Mouse (Mus musculus): Measurements from ENCODE around the gene Spdye4c. TPM values are rescaled to one million over a fixed set of nuclear protein-coding genes. Genes with fewer than 3 reads are reported as not detected.

Spdye4c gene
- total and polyA plus RNA-seq, 2 experiments from 2014 or later: not detected

GRCm38 (mm10) chr2:128620578-128620977, 29.6 kb downstream of the Spdye4c start:
- Histone ChIP-seq H3K36me3 (ENCODE audit: insufficient read depth, low read length) (peaks cover 74% of the 10 kb centered on the region), H3K9ac (replicated peaks; ENCODE audit: low read length) (no peak overlapping the region), H3K4me2 (ENCODE audit: low read depth, low read length) (no peak overlapping the region), H3K4me1 (ENCODE audit: insufficient read depth, low read length) (no peaks in the 10 kb centered on the region), H3K27me3 (ENCODE audit: insufficient read depth, low read length) (no peaks in the 10 kb centered on the region), H3K9me3 (ENCODE audit: low read length) (no peaks in the 10 kb centered on the region), H3K4me3 (ENCODE audit: low read length) (no peak overlapping the region), H3K27ac (no peak overlapping the region)
- WGBS: 91% methylated on average over 1 of the region's 1 CpGs
- DNase-seq (ENCODE audit: low spot score) (no peak), ATAC-seq (no peak)
- TF ChIP-seq CTCF (IDR thresholded peaks at IDR 0.05; ENCODE audit: low read depth): no peak

Other genes with a start within 250 kb of the Spdye4c start
- gene Anapc1, start 96.2 kb downstream of the Spdye4c start, total RNA-seq (2014; rRNA removed): 66.2 and 69.8 TPM in 2 replicates
- 26.3 and 27.5 TPM in 2 replicates for gene Anapc1, start 96.2 kb downstream of the Spdye4c start, polyA plus RNA-seq (2015; fragmentation: Nextera tagmentation; extraction: Ambion mirVana)
- gene Mertk, start 107.7 kb downstream of the Spdye4c start, total RNA-seq (2014; rRNA removed): 6.3 and 7.1 TPM in 2 replicates
- 3.0 and 3.4 TPM in 2 replicates for gene Mertk, start 107.7 kb downstream of the Spdye4c start, polyA plus RNA-seq (2015; fragmentation: Nextera tagmentation; extraction: Ambion mirVana)
- 26.3 and 29.0 TPM in 2 replicates for gene Tmem87b, start 226.9 kb downstream of the Spdye4c start, total RNA-seq (2014; rRNA removed)
- gene Tmem87b, start 226.9 kb downstream of the Spdye4c start, polyA plus RNA-seq (2015; fragmentation: Nextera tagmentation; extraction: Ambion mirVana): 35.2 and 38.5 TPM in 2 replicates